Mouse (Mus musculus): Measurements from ENCODE around the gene Trim43a.

DNA sequence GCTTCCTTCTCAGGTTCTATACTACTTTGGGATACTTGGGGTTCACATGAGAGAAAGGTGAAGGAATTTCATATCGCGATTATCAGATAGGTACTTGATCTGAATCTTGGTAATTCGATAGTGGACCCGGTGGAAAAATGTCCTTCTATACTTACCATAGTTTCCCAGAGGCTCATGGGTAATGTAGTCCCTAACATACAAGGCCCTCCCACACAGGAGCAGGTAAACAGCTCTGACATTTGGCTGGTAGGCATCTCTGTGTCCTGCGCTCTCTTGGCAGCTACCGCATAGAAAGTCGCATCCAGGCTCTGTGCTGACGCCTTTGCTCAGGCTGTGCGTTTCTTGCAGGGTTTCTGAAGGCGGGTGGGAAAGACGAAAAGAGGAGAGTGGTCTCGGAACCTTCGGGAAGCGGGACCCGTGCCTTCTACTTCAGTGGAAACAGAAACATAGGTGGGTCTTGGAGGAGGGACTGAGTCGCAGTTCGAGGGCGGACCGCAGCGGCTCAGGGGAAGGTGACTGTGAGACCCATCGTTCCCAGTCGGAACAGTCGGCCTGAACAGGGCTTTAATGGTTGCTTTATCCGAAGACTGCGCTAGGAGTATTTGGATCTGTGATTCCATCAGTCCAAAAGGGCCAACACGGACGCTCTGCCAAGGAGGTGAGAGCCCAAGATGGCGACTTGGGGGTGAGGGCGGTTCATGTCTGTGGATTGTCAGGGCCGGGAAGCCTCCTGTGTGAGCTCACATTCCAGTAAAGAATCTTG, 32.7 kb upstream of the Trim43a start, which contains the start of gene Zfp949:
- no peak for TF ChIP-seq CTCF (IDR thresholded peaks at IDR 0.05; ENCODE audit: low read depth)
- no peak for TF ChIP-seq EP300 (IDR thresholded peaks at IDR 0.05; ENCODE audit: low read depth)

All from heart, postnatal 0 days (tissue).